Mouse (Mus musculus): ENCODE measurements around the gene Slc29a2. TPM values are rescaled to one million over a fixed set of nuclear protein-coding genes. Genes with fewer than 3 reads are reported as not detected.

The Slc29a2 gene
- 1 to 10 TPM; 1.3 to 1.5 TPM for polyA plus RNA-seq (2012; fragmentation: generic; extraction: Trizol)

DNA sequence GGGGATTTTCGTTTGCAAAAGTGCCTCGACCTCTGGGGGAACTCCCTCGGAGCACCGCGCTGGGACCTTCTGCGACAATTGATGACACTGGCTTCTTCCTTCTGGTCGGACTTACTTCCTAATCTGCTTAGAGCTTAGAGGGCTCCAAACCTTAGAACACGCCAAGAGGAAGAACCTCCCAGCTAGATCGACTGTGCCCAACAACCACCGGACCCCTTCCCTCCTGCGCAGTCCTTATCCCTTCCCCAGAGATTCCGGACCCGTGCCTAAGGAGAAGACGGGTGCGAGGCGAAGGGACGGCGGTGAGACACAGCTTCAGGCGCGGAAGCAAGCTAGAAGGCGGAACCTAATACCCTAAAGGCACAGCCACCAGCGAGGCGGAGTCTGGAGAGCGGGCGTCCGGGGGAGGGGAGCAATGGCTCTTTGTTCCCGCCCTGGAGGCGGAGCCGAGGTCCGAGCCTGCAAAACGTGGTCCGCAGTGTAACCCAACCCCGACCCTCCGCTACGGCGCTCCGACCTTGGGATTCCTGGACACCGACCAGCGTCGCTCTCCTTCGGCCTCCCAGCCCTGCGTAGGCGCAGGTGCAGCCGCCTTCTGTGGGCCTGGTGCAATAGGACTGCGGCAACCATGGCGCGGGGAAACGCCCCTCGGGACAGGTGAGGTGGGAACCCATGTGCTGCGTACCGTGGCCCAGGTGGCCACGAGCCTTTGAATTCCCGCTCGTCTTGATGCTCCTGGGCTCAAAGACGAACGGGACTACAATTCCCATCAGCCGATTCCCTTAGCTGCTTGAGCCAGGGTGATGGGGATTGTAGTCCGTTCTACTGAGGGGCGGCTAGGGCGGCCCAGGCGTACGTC is at the start of gene Slc29a2:
Slc29a2 (plus strand) TSS at position 240 of the 859 bp plus-strand sequence.

GRCm38 (mm10) chr19:4990256-4990625 is 33.4 kb upstream of the Slc29a2 start, which contains the start of gene Npas4:
TSS of gene Npas4 (minus strand) at chr19:4990316.

DNA sequence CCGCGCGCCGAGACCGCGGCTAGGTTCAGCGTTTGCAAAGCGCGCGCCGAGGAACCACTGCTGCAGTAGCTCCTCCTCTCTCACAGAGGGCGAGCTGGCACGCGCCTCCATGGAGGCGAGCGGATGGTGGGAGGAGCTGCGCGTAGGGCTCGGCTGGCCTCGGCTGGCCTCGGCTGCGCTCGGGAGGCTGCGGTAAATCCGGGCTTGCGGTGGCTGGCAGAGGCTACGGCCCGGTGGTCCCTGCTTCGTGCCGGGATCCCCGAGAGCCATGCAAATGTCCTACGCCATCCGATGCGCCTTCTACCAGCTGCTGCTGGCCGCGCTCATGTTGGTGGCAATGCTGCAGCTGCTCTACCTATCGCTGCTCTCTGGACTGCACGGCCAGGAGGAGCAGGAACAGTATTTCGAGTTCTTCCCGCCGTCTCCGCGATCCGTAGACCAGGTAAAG is 15.1 kb downstream of the Slc29a2 start, which contains the start of the genes B4gat1 and AC124502.3:
B4gat1 (plus strand) TSS at position 118 of the 448 bp plus-strand sequence.
AC124502.3 (plus strand) TSS at position 183 of the 448 bp plus-strand sequence.

GRCm38 (mm10) chr19:5040862-5041523 is 17.3 kb downstream of the Slc29a2 start, which contains the start of gene Brms1:
TSS of gene Brms1 (plus strand) at chr19:5041354.

GRCm38 (mm10) chr19:5050047-5050905 is 26.6 kb downstream of the Slc29a2 start, which contains the start of gene Rin1:
TSS of gene Rin1 (plus strand) at chr19:5050481.

GRCm38 (mm10) chr19:5067867-5068569 is 44.4 kb downstream of the Slc29a2 start, which contains the start of gene Cd248:
TSS of gene Cd248 (plus strand) at chr19:5068078.

Other genes starting within 250 kb of the Slc29a2 start
- 10 to 100 TPM; 17.8 to 38.0 TPM for gene Rbm4, start 230.0 kb upstream of the Slc29a2 start, polyA plus RNA-seq (2012; fragmentation: generic; extraction: Trizol)
- 10 to 100 TPM; 23.3 to 28.1 TPM for gene Gm21992, start 212.2 kb upstream of the Slc29a2 start, polyA plus RNA-seq (2012; fragmentation: generic; extraction: Trizol)
- gene Rbm14, start 212.2 kb upstream of the Slc29a2 start, polyA plus RNA-seq (2012; fragmentation: generic; extraction: Trizol): 10 to 100 TPM; 48.9 to 59.1 TPM
- gene Ccs, start 184.5 kb upstream of the Slc29a2 start, polyA plus RNA-seq (2012; fragmentation: generic; extraction: Trizol): 100 to 1,000 TPM in 1 of 2 experiments, 10 to 100 TPM in 1; 60.9 to 102 TPM
- gene Ccdc87, start 184.5 kb upstream of the Slc29a2 start, polyA plus RNA-seq (2012; fragmentation: generic; extraction: Trizol): under 1 TPM; 0.02 to 0.20 TPM
- gene Ctsf, start 168.7 kb upstream of the Slc29a2 start, polyA plus RNA-seq (2012; fragmentation: generic; extraction: Trizol): 1 to 10 TPM in 1 of 2 experiments, under 1 TPM in 1; 0.18 to 2.1 TPM
- gene Actn3, start 146.0 kb upstream of the Slc29a2 start, polyA plus RNA-seq (2012; fragmentation: generic; extraction: Trizol): 1 to 10 TPM; 2.6 to 6.1 TPM
- 10 to 100 TPM in 1 of 2 experiments, 1 to 10 TPM in 1; 2.9 to 13.9 TPM for gene Zdhhc24, start 145.2 kb upstream of the Slc29a2 start, polyA plus RNA-seq (2012; fragmentation: generic; extraction: Trizol)
- gene Bbs1, start 117.2 kb upstream of the Slc29a2 start, polyA plus RNA-seq (2012; fragmentation: generic; extraction: Trizol): 1 to 10 TPM; 1.3 to 5.5 TPM
- 10 to 100 TPM; 78.5 to 79.8 TPM for gene Dpp3, start 95.6 kb upstream of the Slc29a2 start, polyA plus RNA-seq (2012; fragmentation: generic; extraction: Trizol)
- 1 to 10 TPM; 3.2 to 4.7 TPM for gene Peli3, start 80.7 kb upstream of the Slc29a2 start, polyA plus RNA-seq (2012; fragmentation: generic; extraction: Trizol)
- gene Mrpl11, start 61.7 kb upstream of the Slc29a2 start, polyA plus RNA-seq (2012; fragmentation: generic; extraction: Trizol): 100 to 1,000 TPM in 1 of 2 experiments, 10 to 100 TPM in 1; 75.2 to 151 TPM
- under 1 TPM; 0.01 to 0.11 TPM for gene Npas4, start 33.5 kb upstream of the Slc29a2 start, polyA plus RNA-seq (2012; fragmentation: generic; extraction: Trizol)
- 10 to 100 TPM; 18.7 to 79.2 TPM for gene B4gat1, start 15.0 kb downstream of the Slc29a2 start, polyA plus RNA-seq (2012; fragmentation: generic; extraction: Trizol)
- gene AC124502.3, start 15.0 kb downstream of the Slc29a2 start, polyA plus RNA-seq (2012; fragmentation: generic; extraction: Trizol): 1 to 10 TPM in 1 of 2 experiments, under 1 TPM in 1; 0.95 to 3.4 TPM
- gene Brms1, start 17.5 kb downstream of the Slc29a2 start, polyA plus RNA-seq (2012; fragmentation: generic; extraction: Trizol): 10 to 100 TPM; 43.2 to 81.1 TPM
- gene Rin1, start 26.6 kb downstream of the Slc29a2 start, polyA plus RNA-seq (2012; fragmentation: generic; extraction: Trizol): 10 to 100 TPM; 14.9 to 21.8 TPM
- 100 to 1,000 TPM; 106 to 492 TPM for gene Cd248, start 44.2 kb downstream of the Slc29a2 start, polyA plus RNA-seq (2012; fragmentation: generic; extraction: Trizol)
- 1 to 10 TPM; 3.1 to 4.6 TPM for gene Tmem151a, start 61.7 kb downstream of the Slc29a2 start, polyA plus RNA-seq (2012; fragmentation: generic; extraction: Trizol)
- gene Yif1a, start 64.7 kb downstream of the Slc29a2 start, polyA plus RNA-seq (2012; fragmentation: generic; extraction: Trizol): 100 to 1,000 TPM; 137 to 166 TPM
- 10 to 100 TPM in 1 of 2 experiments, 1 to 10 TPM in 1; 2.5 to 10.3 TPM for gene Cnih2, start 74.7 kb downstream of the Slc29a2 start, polyA plus RNA-seq (2012; fragmentation: generic; extraction: Trizol)
- gene Rab1b, start 83.2 kb downstream of the Slc29a2 start, polyA plus RNA-seq (2012; fragmentation: generic; extraction: Trizol): 100 to 1,000 TPM; 192 to 232 TPM
- gene Klc2, start 94.7 kb downstream of the Slc29a2 start, polyA plus RNA-seq (2012; fragmentation: generic; extraction: Trizol): 10 to 100 TPM; 16.7 to 20.6 TPM
- 10 to 100 TPM in 1 of 2 experiments, 1 to 10 TPM in 1; 7.7 to 24.1 TPM for gene Pacs1, start 249.3 kb downstream of the Slc29a2 start, polyA plus RNA-seq (2012; fragmentation: generic; extraction: Trizol)

Measured in C3H10T1/2 (cell line).